Mouse (Mus musculus) frontal cortex, postnatal 36 days (tissue): ENCODE measurements around the gene Rcc2.
A peak's percentile ranks its signal among the peaks of the same experiment; 100 is the strongest.

Experiments
- DNase-seq, 2 experiments: peaks; one replicate each; pipeline ENCODE4 v3.0.0; 2022; ENCODE audit warnings: low spot score in 2 of 2

Rcc2 gene

DNA sequence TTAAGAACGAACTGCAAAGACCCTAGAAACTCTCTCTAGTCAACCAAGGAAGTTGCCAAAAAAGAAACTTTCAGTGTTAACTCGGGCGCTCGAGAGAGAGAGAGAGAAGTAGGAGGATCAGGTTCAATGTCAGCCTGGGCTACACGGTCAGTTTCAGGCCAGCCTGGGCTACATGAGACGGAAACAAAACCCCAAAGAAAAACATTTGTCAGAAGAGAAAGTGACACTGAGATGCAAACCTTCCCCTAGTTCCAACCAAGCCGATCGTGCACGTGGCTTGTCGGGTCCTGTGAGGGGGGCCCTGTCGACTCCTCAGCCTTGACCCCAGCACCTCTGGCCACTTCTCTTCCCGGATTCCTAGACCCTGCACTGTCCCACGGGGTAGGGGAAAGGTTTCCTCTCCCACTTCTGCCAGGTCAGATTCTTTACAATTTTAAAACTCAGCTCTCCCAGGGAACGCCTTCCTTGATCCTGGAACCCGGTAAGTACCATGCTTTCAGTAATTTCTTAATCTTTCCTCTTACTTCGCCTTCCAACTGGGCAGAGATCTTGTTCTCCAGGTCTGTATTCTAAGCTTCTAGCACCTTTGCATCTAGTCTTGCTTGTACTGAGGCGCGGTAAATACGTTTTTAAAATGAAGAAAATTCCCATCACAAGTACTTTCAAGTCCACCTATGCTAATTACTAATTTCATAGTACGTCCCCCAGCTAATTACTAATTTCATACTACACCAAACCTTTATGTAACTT is at the start of gene Rcc2:
Gene Rcc2 (plus strand): TSS at position 273 of the 750 bp plus-strand sequence.
- DNase-seq: no peak

GRCm38 (mm10) chr4:140653835-140654583 is 46.3 kb upstream of the Rcc2 start:
- DNase-seq: no peak

DNA sequence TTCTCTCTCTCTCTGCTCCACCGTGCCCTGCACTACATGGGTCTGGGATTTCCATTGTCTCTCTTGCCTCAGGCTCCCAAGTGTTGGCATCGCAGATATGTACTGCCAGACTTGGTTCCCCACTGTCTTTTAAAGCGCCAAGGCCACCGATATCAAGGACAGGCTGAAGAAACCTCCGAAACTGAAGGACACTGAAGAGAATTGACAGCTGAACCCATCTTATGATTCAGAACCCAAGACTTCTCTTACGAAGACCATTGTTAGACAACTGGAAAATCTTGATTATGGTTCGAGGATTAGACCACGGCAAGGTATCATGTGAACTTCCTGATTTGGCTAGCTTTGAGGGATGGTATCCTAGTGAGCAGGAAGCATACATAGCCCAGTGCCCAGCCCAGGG is 45.5 kb upstream of the Rcc2 start:
- no peak for DNase-seq

DNA sequence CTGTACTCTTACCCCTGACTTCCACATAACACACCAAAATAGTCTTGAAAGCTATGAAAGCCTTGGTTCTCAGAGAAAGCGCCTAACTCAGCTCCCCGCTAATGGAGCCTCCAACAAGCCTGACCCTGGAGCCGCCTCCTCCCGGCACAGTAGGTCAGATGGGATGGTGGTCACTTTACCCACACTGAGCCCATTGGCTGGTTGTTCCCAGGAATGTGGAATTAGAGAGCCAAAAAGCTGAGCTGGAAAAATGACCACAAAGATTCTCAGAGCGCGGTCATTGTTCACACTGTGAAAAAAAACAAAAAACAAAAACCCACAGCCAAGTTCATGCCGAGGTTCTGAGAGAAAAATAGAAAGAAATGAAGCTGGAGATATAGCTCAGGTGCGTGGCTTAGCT is 43.8 kb upstream of the Rcc2 start:
- no peak for DNase-seq

DNA sequence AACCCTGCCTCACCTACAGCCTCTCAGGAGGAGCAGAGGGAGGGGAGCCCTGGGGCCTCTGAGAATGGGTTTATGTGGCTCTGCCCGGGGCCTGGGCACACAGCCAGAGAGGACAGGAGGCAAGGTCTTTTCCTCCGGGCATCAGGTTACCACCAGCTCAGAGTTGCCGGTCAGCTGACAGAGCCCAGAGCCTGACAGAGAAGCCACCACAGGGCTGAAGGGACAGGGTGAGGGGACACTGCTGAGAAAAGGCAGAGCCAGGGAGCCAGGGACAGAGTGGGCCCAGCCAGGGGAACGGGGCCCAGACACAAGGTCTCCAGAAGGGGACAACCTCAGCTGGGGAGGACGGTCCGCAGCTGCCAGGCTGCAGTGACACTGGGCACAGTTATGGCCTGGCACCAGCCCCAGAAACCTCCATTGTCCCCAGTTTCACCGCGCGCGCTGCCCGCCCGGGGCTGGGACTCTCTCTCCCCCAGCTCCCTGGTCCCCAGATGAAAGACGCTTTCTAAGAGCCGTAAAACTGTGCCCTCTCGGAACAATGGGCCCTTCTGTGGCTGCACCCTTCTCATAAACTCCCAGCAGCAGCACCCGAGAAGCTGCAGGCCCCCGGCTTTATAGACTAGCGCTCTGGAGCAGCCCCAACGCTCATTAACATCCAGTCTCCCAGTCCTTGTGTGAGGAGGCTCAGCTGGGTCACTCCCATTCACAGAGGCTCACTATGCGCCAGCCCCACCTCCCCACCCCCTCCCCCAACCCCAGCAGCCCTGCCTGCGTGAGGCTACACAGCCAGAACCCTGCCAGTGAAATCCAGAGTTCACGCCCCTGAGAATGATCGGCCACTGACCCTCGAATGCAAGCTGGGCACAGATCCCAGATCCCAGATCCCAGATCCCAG is 42.4 kb upstream of the Rcc2 start:
- peak; percentile 79 to 80 for DNase-seq

GRCm38 (mm10) chr4:140661406-140662022 is 38.8 kb upstream of the Rcc2 start:
- no peak for DNase-seq

DNA sequence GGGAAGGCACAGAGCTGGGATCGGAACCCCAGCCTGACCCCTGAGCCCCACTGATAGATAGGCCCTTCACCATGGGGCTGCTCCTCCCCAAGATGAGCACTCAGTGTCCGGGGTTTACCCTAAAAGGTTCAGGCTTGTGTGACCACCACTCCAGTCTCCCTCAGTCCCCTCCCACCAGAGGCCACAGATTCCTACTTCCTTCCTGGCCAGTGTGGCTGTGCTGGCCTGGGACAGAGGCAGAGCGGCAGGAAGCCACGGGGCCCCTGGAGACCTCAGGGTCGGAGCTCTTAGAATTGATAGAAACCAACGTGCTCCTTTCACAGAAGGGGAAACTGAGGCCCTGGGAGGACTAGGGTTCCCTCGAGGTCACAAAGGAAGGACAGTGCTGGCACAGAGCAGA is 37.9 kb upstream of the Rcc2 start:
- no peak for DNase-seq

- DNase-seq: no peak
These were observed 37.3 kb upstream of the Rcc2 start for GRCm38 (mm10) chr4:140662882-140663585.

DNA sequence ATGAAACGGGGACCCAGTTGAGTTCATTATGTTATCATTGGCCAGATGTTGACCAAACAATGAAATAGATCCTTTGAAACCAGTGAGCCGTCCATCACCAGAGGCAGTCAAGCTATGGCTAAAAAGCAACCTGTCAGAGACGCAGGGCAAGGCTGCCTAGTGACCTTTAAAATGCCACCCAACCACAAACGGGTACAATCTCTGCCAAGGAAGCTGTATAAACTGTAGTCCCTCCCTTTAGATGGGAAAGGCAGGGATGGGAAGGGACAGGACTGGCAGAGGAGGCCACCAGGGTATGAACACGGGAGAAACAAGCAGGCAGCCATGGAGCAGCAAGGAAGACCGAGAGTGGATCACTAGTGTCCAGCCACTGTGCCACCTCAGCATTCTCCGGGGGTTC is 35.3 kb upstream of the Rcc2 start:
- DNase-seq: no peak

GRCm38 (mm10) chr4:140665760-140666159 is 34.6 kb upstream of the Rcc2 start, which contains the start of gene Arhgef10l:
Gene Arhgef10l (minus strand): TSS chr4:140666012.
- no peak for DNase-seq

DNA sequence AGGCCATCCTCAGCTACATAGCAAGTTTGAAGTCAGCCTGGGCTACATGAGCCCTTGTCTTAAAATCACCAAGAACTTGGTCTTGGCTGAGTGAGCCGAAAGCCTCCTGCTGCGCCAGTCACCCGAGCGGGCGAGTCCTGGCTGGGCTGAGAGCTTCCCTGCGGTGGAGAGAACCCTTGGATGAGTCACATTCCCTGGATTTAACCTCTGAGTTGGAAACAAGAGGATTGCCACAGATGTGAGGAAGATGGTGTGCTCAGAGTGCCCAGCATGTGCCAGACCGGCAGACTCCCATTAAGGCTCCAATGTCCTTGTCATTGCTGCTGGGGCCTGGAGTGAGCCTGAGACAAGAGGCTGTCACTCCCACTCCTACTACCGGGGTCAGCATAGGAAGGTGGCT is 32.5 kb upstream of the Rcc2 start:
- DNase-seq: no peak

GRCm38 (mm10) chr4:140673527-140674264 is 26.6 kb upstream of the Rcc2 start:
- DNase-seq: no peak

DNA sequence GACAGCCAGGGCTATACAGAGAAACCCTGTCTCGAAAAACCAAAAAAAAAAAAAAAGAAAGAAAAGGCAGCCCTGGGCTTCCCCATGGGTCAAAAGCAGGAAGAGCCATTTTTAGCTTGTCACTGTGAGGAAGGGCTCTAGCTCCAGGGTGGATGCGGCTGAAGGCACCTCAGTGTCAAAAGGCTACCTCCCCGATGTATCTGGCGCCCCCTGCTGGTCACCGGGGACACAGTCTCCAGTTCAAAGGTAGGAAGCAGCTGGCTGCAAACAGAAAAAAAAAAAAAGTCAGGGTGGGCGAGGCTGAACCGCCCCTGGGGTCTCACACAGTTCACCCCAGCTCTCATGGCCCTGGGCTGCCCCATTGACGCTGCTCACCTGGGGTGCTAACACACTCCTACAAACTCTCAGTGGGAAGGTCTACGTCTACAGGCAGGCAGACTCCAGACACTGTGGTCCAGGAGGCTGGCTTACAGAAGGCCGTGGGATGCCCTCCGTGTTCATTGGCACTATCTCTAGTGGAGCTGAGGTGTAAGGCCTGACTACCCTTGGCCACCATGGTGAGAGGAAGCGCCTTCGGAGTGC is 25.9 kb upstream of the Rcc2 start:
- DNase-seq: peak; percentile 61 to 80

DNA sequence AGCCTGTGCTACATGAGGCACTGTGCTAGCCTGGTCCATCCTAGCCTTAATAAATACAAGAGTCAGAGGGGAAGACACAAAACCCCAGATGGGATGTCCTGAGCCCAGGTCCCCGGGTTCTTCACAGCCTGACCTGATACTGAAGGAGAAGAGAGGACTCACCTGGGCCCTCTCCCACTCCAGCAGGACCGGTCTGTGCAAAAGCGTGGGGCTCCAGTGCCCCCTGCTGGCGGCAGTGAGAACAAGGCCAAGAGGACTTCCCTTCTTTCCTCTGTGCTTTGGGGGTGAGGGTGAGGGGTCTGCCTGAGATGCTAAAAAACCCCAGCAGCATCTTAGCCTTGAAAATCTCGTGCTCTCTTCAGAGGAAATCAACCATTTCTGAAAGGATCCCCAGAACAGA is 21.3 kb upstream of the Rcc2 start:
- peak in 1 of 2 experiments; percentile 16 for DNase-seq

DNA sequence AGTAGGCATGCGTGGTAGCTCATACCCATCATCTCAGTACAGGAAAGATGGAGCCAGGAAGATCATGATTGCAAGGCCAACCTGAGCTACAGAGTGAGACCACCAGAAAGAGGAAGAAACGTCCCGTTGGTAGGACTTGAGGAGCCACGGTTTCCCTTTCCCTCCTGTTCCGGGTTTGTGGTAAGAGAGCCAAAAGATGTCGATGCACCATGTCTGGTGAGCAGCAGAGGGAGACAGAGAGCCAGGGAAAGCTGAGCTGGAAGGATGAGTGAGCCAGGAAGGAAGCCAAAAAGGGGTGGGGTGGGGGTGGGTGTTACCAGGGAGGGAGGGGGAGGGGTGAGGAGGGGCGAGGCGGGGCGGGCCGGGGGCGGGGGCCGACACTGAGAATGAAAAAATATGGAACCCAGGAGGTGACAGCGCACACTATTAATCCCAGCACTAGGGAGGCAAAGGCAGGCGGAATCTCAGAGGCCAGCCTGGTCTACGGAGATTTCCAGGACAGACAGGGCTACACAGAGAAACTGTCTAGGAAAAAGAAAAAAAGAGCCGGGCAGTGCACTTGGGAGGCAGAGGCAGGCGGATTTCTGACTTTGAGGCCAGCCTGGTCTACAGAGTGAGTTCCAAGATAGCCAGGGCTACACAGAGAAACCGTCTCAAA is 20.5 kb upstream of the Rcc2 start:
- DNase-seq: peak; percentile 82 to 83

- DNase-seq: no peak
These were observed 19.5 kb upstream of the Rcc2 start for GRCm38 (mm10) chr4:140680731-140681397.

DNA sequence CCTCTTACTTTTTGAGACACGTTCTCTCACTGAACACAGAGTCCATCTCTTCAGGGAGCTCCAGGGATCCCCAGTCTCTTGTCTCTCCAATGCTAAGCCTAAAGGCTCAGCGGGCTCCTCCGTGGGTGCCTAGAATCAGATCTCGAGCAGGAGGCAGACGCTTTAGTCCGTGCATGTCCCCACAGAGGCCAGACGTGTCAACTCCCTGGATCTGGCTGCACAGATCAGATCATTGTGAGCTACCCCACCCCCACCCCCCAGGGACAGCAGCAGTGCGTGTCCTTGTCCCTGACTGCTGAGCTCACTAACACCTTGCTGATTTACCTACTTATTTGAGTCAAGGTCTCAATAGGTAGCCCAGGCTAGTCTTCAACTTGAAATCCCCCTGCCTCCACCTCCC is 16.7 kb upstream of the Rcc2 start:
- DNase-seq: no peak

DNA sequence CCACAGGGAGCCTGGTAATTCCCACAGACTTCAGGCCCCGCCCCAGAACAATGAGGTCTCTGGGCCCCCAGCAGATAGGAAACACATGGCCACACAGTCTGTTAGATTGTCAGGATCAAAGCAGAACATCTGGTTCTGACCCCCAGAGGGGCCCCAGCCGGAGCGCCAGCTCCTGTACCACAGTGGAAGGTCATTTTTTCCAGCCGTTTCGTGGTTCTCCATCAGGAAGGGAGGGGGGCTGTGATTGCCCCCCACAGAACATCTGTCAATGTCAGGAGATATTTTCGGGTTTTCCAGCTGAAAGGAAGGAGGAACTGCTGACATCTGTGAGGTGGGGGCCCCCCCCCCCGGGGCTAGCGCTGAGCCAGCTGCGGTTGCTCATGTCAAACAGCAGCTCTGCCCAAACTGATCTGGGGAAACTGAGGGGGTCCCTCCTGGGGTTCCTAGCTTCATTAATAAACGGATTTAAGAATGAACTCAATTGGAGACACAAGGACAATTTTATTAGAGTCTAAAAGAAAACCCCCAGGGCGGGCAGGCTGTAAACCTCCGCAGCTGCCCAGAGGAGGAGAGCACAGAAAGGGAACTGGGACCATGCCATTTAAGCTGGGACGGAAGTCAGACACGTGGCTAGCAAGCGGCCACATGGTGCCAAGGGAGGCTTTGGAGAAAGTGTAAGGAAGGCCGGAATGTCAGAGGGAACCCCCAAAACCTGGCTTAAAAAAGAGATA is 16.0 kb upstream of the Rcc2 start:
- no peak for DNase-seq
